Mouse (Mus musculus): ENCODE measurements at regions not wholly inside any gene's neighbourhood (a gene's known extent, or its start where the extent isn't known, plus 50 kb on each side); places are given as distances from the start of the nearest gene placed in this dataset.

- no peak for DNase-seq (ENCODE audit: low spot score)
Observed at GRCm38 (mm10) chr10:22495975-22496496, 135.7 kb downstream of the Raet1d start.

More at GRCm38 (mm10) chr10:22495975-22496496, 135.7 kb downstream of the Raet1d start:
- ATAC-seq (ENCODE audit: low FRiP score): 0 out of 2 replicates have a peak, but pooled peaks have one; percentile 50
- no peak overlapping the region for H3K9ac ChIP-seq (replicated peaks; ENCODE audit: low read length, poor library complexity, severe bottlenecking)
- no peak overlapping the region for H3K4me3 ChIP-seq (ENCODE audit: low read depth, low read length)
- H3K27ac ChIP-seq (ENCODE audit: low read depth, low read length): no peak overlapping the region
- TF ChIP-seq CTCF (IDR thresholded peaks at IDR 0.05): no peak
- no peak overlapping the region for H3K4me2 ChIP-seq (ENCODE audit: low read depth, low read length, poor library complexity, severe bottlenecking)
- H3K9me3 ChIP-seq (ENCODE audit: low read length): no peaks in the 10 kb centered on the region
- no peaks in the 10 kb centered on the region for H3K27me3 ChIP-seq (ENCODE audit: insufficient read depth, low read length)
- no peaks in the 10 kb centered on the region for H3K36me3 ChIP-seq (ENCODE audit: insufficient read depth, low read length)
- 22% methylated on average over 4 of the region's 4 CpGs for WGBS
- H3K4me1 ChIP-seq (ENCODE audit: insufficient read depth, low read length): no peaks in the 10 kb centered on the region
